Mouse (Mus musculus) forebrain, embryonic 10.5 days (tissue): ENCODE results near the gene Cd247. TPM values are rescaled to one million over a fixed set of nuclear protein-coding genes. Genes with fewer than 3 reads are reported as not detected.
A peak's percentile ranks its signal among the peaks of the same experiment; 100 is the strongest.

Experiments
- DNase-seq: peaks from one replicate; pipeline ENCODE4 v3.0.0-alpha.2; 2017; ENCODE audit warnings: low spot score; ENCODE audit errors: extremely low spot score
- H3K27ac ChIP-seq: fragments of 300-500 bp; sonication (generic); 2 replicates; pipeline ENCODE4 v1.5.1; 2016; ENCODE audit warnings: mild to moderate bottlenecking
- H3K27me3 ChIP-seq: fragments of 300-500 bp; sonication (generic); 2 replicates; pipeline ENCODE4 v1.6.1; 2016; ENCODE audit warnings: mild to moderate bottlenecking; ENCODE audit not compliant: poor library complexity, severe bottlenecking
- H3K36me3 ChIP-seq: fragments of 300-500 bp; sonication (generic); replicated peaks from 2 replicates; pipeline ENCODE4 v1.6.1; 2016; ENCODE audit warnings: mild to moderate bottlenecking, moderate library complexity
- H3K4me1 ChIP-seq: fragments of 300-500 bp; sonication (generic); 2 replicates; pipeline ENCODE4 v1.6.1; 2016
- H3K4me3 ChIP-seq: fragments of 300-500 bp; sonication (generic); 2 replicates; pipeline ENCODE4 v1.5.1; 2016; ENCODE audit warnings: mild to moderate bottlenecking, moderate library complexity
- H3K9me3 ChIP-seq: fragments of 300-500 bp; sonication (generic); 2 replicates; pipeline ENCODE4 v1.6.1; 2016; ENCODE audit warnings: mild to moderate bottlenecking, moderate library complexity
- WGBS: fragments of 180-500 bp; shearing (Covaris S2); methylation state at CpG from one replicate; pipeline ENCODE4 v1.1.7; 2016; 5-methylcytosine and 5-hydroxymethylcytosine counted together
- polyA plus RNA-seq: library from polyadenylated mRNA; unstranded; fragments of >200 nt; fragmentation: Nextera tagmentation; extraction: Ambion mirVana; gene quantifications from 2 replicates; pipeline ENCODE4 v1.2.1, GENCODE M21; 2016

Cd247 gene
- polyA plus RNA-seq, 1 experiment from 2014 or later = 1.4 TPM

GRCm38 (mm10) chr1:165864864-165865795 is 76.6 kb downstream of the Cd247 start:
- peaks cover 31% of the 10 kb centered on the region for H3K4me1 ChIP-seq
- 61% methylated on average over 14 of the region's 14 CpGs for WGBS
- no peak overlapping the region for H3K4me3 ChIP-seq
- no peaks in the 10 kb centered on the region for H3K9me3 ChIP-seq
- H3K36me3 ChIP-seq = peaks cover 41% of the 10 kb centered on the region
- DNase-seq = no peak
- H3K27ac ChIP-seq = peak overlapping the region; percentile 17; the same call in 1 of the 2 replicates
- no peaks in the 10 kb centered on the region for H3K27me3 ChIP-seq

GRCm38 (mm10) chr1:165866630-165867280 is 78.3 kb downstream of the Cd247 start:
- no peaks in the 10 kb centered on the region for H3K9me3 ChIP-seq
- no peak for DNase-seq
- H3K27ac ChIP-seq = no peak overlapping the region
- WGBS = 79% methylated on average over 5 of the region's 5 CpGs
- peaks cover 17% of the 10 kb centered on the region for H3K4me1 ChIP-seq
- peaks cover 44% of the 10 kb centered on the region for H3K36me3 ChIP-seq
- H3K27me3 ChIP-seq = no peaks in the 10 kb centered on the region
- no peak overlapping the region for H3K4me3 ChIP-seq

- Histone ChIP-seq H3K27me3 (no peaks in the 10 kb centered on the region), H3K36me3 (peaks cover 51% of the 10 kb centered on the region), H3K4me1 (peaks cover 13% of the 10 kb centered on the region), H3K4me3 (no peak overlapping the region), H3K27ac (no peak overlapping the region), H3K9me3 (no peaks in the 10 kb centered on the region)
- 89% methylated on average over 8 of the region's 8 CpGs for WGBS
- DNase-seq = no peak
Observed at GRCm38 (mm10) chr1:165868659-165869058, 80.2 kb downstream of the Cd247 start.

GRCm38 (mm10) chr1:165874645-165875044 is 86.2 kb downstream of the Cd247 start:
- no peak for DNase-seq
- H3K27me3 ChIP-seq = no peaks in the 10 kb centered on the region
- H3K9me3 ChIP-seq = no peaks in the 10 kb centered on the region
- 0 out of 2 replicates have a peak overlapping the region, but pooled peaks have one; percentile 9 for H3K27ac ChIP-seq
- H3K36me3 ChIP-seq = peaks cover 67% of the 10 kb centered on the region
- peaks cover 5% of the 10 kb centered on the region for H3K4me1 ChIP-seq
- no peak overlapping the region for H3K4me3 ChIP-seq
- 59% methylated on average over 8 of the region's 8 CpGs for WGBS

GRCm38 (mm10) chr1:165875520-165876284 is 87.2 kb downstream of the Cd247 start:
- DNase-seq = no peak
- Histone ChIP-seq H3K4me3 (no peak overlapping the region), H3K36me3 (peaks cover 69% of the 10 kb centered on the region), H3K27me3 (no peaks in the 10 kb centered on the region), H3K27ac (no peak overlapping the region), H3K9me3 (no peaks in the 10 kb centered on the region), H3K4me1 (peaks cover 5% of the 10 kb centered on the region)
- WGBS = 91% methylated on average over 6 of the region's 6 CpGs

- Histone ChIP-seq H3K27ac (no peak overlapping the region), H3K27me3 (no peaks in the 10 kb centered on the region), H3K4me1 (peaks cover 12% of the 10 kb centered on the region), H3K9me3 (no peaks in the 10 kb centered on the region), H3K36me3 (peaks cover 78% of the 10 kb centered on the region), H3K4me3 (no peak overlapping the region)
- WGBS = 93% methylated on average over 2 of the region's 2 CpGs
- no peak for DNase-seq
Observed at GRCm38 (mm10) chr1:165878751-165879150, 90.3 kb downstream of the Cd247 start.

- Histone ChIP-seq H3K27ac (no peak overlapping the region), H3K27me3 (no peaks in the 10 kb centered on the region), H3K9me3 (no peaks in the 10 kb centered on the region), H3K36me3 (peaks cover 71% of the 10 kb centered on the region), H3K4me3 (no peak overlapping the region), H3K4me1 (peaks cover 7% of the 10 kb centered on the region)
- WGBS = 70% methylated on average over 8 of the region's 8 CpGs
- no peak for DNase-seq
Observed at GRCm38 (mm10) chr1:165882146-165882900, 93.8 kb downstream of the Cd247 start.

GRCm38 (mm10) chr1:165891686-165892085 is 103.2 kb downstream of the Cd247 start:
- Histone ChIP-seq H3K4me1 (no peaks in the 10 kb centered on the region), H3K27me3 (no peaks in the 10 kb centered on the region), H3K9me3 (peaks cover 4% of the 10 kb centered on the region; the same call in 1 of the 2 replicates), H3K36me3 (peaks cover 88% of the 10 kb centered on the region), H3K4me3 (no peak overlapping the region), H3K27ac (no peak overlapping the region)
- no peak for DNase-seq
- 86% methylated on average over 2 of the region's 2 CpGs for WGBS

- no peaks in the 10 kb centered on the region for H3K9me3 ChIP-seq
- WGBS = 49% methylated on average over 1 of the region's 1 CpGs
- no peak overlapping the region for H3K27ac ChIP-seq
- no peak overlapping the region for H3K4me3 ChIP-seq
- no peak for DNase-seq
- peaks cover 14% of the 10 kb centered on the region for H3K4me1 ChIP-seq
- H3K27me3 ChIP-seq = no peaks in the 10 kb centered on the region
- H3K36me3 ChIP-seq = peaks cover 79% of the 10 kb centered on the region
Observed at GRCm38 (mm10) chr1:165903596-165903995, 115.1 kb downstream of the Cd247 start.

- no peak overlapping the region for H3K4me3 ChIP-seq
- peaks cover 71% of the 10 kb centered on the region for H3K36me3 ChIP-seq
- no peak overlapping the region for H3K27ac ChIP-seq
- no peaks in the 10 kb centered on the region for H3K9me3 ChIP-seq
- H3K27me3 ChIP-seq = no peaks in the 10 kb centered on the region
- 89% methylated on average over 2 of the region's 2 CpGs for WGBS
- no peak for DNase-seq
- H3K4me1 ChIP-seq = peaks cover 14% of the 10 kb centered on the region
Observed at GRCm38 (mm10) chr1:165908153-165908552, 119.7 kb downstream of the Cd247 start.

- DNase-seq = no peak
- H3K27me3 ChIP-seq = no peaks in the 10 kb centered on the region
- peaks cover 71% of the 10 kb centered on the region for H3K36me3 ChIP-seq
- no peaks in the 10 kb centered on the region for H3K9me3 ChIP-seq
- no peak overlapping the region for H3K4me3 ChIP-seq
- peaks cover 8% of the 10 kb centered on the region for H3K4me1 ChIP-seq
- no peak overlapping the region for H3K27ac ChIP-seq
- WGBS = 74% methylated on average over 3 of the region's 3 CpGs
Observed at GRCm38 (mm10) chr1:165908806-165909205, 120.3 kb downstream of the Cd247 start.

GRCm38 (mm10) chr1:165909471-165909870 is 121.0 kb downstream of the Cd247 start:
- no peak for DNase-seq
- no peak overlapping the region for H3K4me3 ChIP-seq
- no peak overlapping the region for H3K27ac ChIP-seq
- H3K9me3 ChIP-seq = no peaks in the 10 kb centered on the region
- H3K4me1 ChIP-seq = peaks cover 1% of the 10 kb centered on the region; the same call in 1 of the 2 replicates
- WGBS = 85% methylated on average over 3 of the region's 3 CpGs
- H3K27me3 ChIP-seq = no peaks in the 10 kb centered on the region
- peaks cover 71% of the 10 kb centered on the region for H3K36me3 ChIP-seq
